Mouse (Mus musculus): ENCODE measurements at regions not wholly inside any gene's neighbourhood (a gene's known extent, or its start where the extent isn't known, plus 50 kb on each side); places are given as distances from the start of the nearest gene placed in this dataset.

DNA sequence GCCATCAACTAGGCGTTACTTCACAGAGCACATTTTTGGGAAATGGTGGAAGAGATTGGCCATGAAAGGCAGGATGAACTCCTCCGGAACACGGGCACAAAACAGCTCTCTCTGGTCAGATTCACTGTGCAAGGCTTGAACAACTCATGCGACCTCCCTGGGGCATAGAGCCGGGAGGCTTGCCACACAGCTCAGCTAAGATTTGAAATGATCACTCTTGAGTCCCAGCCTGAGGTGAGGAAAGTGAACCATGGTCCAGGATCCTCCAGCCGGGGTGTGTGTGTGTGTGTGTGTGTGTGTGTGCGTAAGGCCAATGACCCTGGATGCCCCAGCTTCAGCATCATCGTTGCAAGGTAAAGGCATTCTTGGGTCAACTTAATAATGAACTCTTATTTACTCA is 237.5 kb downstream of the Gm45692 start:
- no peak for DNase-seq (ENCODE audit: low read depth)

GRCm38 (mm10) chr8:26358711-26359136 is 239.4 kb downstream of the Gm45692 start:
- no peak for DNase-seq (ENCODE audit: low read depth)

DNA sequence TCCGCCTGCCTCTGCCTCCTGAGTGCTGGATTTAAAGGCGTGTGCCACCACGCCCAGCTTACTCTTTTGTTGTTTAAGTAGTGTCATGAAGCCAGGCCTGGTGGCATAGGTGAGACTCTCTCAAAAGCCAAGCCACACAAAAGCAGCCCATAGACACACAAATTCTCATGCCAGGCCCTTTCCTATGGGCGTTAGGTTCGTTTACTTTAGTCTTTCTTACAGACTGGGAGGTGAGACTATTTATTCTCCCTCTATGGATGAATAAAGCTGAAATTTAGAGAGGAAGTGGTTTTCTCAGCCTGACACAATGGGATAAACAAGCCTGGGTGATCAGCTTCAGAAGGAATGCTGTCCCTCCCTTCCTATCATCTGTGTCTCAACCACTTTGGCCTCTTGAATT is 243.0 kb downstream of the Gm45692 start:
- DNase-seq (ENCODE audit: low read depth): no peak

DNA sequence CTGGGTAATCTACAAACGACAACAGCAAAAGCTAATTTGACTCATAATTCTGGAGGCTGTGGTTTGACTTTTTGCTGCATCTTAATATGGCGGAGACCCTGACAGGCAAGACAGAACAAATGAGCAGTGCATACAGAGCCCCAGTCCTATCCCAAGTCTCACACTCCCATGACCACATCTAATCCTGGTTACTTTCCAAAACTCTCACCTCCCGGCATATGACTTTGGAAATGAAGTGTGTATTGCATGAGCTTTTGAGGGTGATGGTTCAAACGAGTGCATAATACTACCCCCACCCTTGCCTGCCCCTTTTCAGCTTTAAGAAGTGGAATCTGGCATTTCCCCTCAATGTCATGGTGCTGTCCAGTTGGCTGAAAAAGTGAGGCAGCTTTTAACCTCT is 244.3 kb downstream of the Gm45692 start:
- no peak for DNase-seq (ENCODE audit: low read depth)

DNA sequence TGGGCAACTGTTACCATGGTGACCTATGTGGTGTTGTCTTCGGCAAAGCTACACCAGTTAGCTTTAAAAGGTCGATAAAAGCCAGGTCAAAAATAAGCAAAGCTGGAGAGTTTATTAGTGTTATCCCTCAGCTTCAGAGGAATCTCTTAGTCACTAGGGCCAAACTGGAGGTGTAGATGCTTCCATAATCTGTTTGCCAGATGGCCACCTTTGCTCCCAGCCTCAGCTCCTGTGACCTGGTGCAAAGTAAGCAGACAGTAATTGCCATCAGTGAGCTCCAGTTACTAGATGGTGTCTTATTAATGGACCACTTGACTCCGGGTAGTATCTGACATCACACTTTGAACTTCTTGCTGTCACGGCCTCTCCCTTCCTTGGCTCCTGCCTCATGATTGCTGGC is 245.3 kb downstream of the Gm45692 start:
- DNase-seq (ENCODE audit: low read depth): no peak

DNA sequence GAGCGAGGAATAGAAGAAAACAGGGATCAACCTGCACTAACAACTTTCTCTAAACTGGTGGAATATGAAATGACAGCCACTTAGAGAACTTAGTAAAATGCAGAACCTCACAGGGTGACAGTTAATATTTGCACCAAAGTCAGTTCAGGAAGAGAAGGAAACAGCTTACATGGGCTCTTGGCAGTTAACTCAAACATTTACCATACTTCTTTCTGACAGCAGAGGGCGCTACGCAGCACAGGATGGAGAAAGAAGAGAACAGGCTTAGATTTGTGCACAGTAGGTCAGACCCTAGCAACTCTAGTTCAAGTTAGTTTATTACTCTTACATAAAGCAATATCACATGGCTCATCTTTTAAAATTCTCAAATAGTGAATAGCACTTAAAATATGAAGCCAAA is 261.3 kb downstream of the Gm45692 start:
- DNase-seq (ENCODE audit: low read depth): peak; percentile 40

DNA sequence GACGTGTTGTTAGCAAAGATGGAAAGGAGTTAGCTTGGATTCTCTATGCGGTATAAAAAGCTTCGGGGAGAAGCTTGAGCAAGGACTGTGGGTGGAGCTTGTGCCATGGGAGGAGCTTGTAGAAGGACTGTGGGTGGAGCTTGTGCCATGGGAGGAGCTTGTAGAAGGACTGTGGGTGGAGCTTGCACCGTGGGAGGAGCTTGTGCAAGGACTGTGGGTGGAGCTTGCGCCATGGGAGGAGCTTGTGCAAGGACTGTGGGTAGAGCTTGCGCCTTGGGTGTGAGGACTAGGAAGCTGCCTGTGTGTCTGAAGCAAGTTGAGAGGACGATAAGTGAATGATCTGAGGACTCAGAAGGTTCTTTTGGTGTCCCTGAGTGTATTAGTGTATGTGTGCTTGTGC is 263.1 kb downstream of the Gm45692 start:
- no peak for DNase-seq (ENCODE audit: low read depth)

GRCm38 (mm10) chr8:26383886-26384285 is 264.6 kb downstream of the Gm45692 start:
- no peak for DNase-seq (ENCODE audit: low read depth)

- DNase-seq (ENCODE audit: low read depth): no peak
These were observed 265.1 kb downstream of the Gm45692 start for GRCm38 (mm10) chr8:26384305-26384993.

GRCm38 (mm10) chr8:26384994-26385345 is 265.6 kb downstream of the Gm45692 start:
- no peak for DNase-seq (ENCODE audit: low read depth)

GRCm38 (mm10) chr8:26395061-26395460 is 275.7 kb downstream of the Gm45692 start:
- no peak for DNase-seq (ENCODE audit: low read depth)

- DNase-seq (ENCODE audit: low read depth): no peak
These were observed 300.7 kb downstream of the Gm45692 start for GRCm38 (mm10) chr8:26420002-26420401.

DNA sequence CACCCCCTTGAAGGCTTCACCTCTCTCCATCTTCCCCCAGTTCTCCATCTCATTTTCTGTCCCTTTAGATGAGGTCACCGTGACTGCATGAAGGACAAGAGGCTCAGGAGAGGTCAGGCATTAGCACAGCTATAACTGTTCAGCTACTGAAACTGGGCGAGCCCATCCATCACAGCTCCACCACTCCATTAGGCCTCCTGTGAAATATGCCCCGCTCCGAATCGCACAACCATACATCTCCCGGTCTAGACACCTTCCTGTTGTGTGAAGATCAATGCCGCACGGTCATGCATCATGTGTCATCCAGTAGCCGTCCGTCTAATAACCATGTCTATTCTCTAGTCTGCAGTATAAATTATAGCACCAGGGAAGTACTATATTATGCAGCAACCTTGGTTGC is 301.2 kb downstream of the Gm45692 start:
- no peak for DNase-seq (ENCODE audit: low read depth)

- DNase-seq (ENCODE audit: low read depth): no peak
These were observed 308.0 kb downstream of the Gm45692 start for GRCm38 (mm10) chr8:26427311-26427710.

GRCm38 (mm10) chr8:26429751-26430327 is 310.5 kb downstream of the Gm45692 start:
- no peak for DNase-seq (ENCODE audit: low read depth)

DNA sequence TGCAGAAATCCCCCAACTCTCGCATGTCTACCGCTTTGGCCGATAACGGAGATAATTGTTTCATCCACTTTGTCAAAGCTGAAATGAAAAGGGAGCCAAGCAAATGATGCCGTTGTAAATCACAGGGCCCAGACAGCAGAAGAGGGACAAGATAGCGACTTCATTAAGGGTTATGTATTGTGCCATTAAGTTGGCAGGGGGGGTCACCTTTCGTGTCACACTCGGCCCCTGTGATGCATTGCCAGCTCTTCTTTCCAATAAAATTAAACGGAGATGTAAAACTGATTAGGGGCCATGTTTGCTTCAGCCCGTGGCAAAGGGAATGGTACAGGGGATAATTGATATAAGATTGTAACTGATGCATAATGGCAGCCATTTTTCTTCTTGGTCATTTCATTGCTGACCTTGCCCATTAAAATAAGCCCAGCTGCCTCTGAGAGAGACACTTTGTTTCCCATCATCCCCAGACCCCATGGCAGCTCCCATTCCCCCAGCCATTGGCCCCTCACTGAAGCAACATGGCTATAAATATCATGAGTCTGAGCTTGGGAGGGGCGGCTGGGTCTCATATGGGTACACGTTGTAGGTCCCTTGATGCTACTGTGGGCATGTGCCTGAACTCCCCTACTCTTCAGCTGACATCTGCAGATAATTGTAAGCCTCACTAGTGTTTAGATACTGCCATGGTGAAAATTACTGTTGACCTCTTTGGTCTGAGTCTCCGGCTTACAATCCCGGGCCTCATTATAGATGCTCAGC is 313.0 kb downstream of the Gm45692 start:
- DNase-seq (ENCODE audit: low read depth): no peak

GRCm38 (mm10) chr8:26436236-26436635 is 316.9 kb downstream of the Gm45692 start:
- DNase-seq (ENCODE audit: low read depth): peak; percentile 25

DNA sequence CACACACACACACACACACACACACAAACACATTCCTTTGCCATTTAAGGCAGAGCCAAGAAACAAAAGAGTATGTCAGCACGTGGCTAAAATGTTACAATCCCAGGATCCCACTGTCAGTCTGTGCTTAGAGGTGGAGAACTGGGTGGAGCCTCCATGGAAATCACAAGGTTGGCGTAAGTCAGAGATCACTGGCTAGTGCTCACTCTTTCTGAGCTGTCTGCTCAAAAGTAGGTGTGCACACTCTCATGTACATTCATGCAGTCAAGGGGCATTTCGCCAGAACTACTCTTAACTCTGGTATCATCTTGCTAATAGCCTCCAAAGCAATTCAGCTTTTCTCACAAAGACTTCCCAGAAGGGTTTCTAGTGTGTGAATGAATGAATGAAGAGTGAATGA is 318.2 kb downstream of the Gm45692 start:
- no peak for DNase-seq (ENCODE audit: low read depth)

- no peak for DNase-seq (ENCODE audit: low read depth)
These were observed 319.0 kb downstream of the Gm45692 start for GRCm38 (mm10) chr8:26438246-26438862.

DNA sequence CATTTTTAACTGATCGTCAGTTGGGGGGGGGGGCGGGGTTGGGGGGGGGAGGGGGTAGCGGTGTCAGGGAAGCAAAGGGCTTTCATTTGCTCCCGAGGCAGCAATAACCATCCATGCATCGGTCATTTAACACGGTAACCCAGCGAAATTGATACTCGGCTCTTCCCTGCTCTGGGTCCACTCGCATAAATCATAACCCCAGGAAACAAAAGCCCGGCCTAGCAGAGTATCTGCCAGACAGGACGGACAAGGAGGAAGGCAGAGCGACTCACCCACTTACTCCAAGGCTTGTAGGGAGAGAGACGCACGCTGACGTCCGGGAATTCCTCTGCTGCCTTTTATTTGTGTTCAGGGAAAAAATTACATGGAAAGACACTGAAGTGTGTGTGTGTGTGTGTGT is 319.5 kb downstream of the Gm45692 start:
- DNase-seq (ENCODE audit: low read depth): no peak

- peak; percentile 53 for DNase-seq (ENCODE audit: low read depth)
These were observed 322.1 kb downstream of the Gm45692 start for GRCm38 (mm10) chr8:26441268-26442030.

GRCm38 (mm10) chr8:26443041-26443440 is 323.7 kb downstream of the Gm45692 start:
- peak; percentile 43 for DNase-seq (ENCODE audit: low read depth)

Measured in fibroblast of lung, adult 2 months (primary cell).